Mouse (Mus musculus): ENCODE measurements around the gene Dscam. TPM values are rescaled to one million over a fixed set of nuclear protein-coding genes. Genes with fewer than 3 reads are reported as not detected.

The Dscam gene
- polyA plus RNA-seq (2015; fragmentation: Nextera tagmentation; extraction: Ambion mirVana), result 10.5 and 11.1 TPM in 2 replicates

DNA sequence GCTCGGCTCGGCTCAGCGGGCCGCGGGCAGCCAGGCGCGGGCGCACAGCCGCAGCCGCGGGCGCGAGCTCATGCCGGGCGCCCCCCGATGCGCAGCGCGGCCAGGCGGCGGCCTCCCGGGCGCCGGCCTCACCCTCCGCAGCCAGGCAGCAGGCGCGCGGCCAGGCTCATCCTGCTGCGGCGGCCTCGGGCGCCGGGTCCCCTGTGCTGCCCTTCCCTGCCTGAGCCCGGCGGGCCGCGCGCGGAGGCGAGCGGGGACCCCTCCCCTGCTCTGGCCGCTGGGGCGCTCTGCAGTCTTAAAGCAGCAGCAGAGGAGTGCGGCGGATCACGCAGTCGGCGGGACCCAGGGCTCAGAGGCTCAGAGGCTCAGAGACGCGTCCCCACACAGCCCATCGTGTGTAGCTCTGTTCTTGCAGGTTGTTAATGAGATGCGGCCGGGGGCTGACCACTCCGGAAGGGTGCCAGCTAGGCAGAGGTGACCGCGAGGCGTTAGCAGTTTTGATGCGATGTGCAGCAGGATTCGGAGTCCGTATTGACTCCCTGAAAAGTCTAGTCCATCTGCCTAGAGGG is at the start of gene Dscam:
Gene Dscam, minus strand, starts transcription at position 240 of the 569 bp plus-strand sequence.
- H3K27me3 ChIP-seq, result peaks cover 26% of the 10 kb centered on the region
- H3K4me3 ChIP-seq (replicated peaks), result peak within 1 kb of the TSS; percentile 76
- H3K4me2 ChIP-seq (replicated peaks), result peak within 1 kb of the TSS; percentile 75
- peak within 1 kb of the TSS; percentile 95 for H3K9ac ChIP-seq (replicated peaks)
- peak within 1 kb of the TSS; percentile 97 for H3K27ac ChIP-seq
- no peaks in the 10 kb centered on the region for H3K9me3 ChIP-seq
- H3K4me1 ChIP-seq (replicated peaks), result peaks cover 38% of the 10 kb centered on the region
- H3K36me3 ChIP-seq, result no peaks in the 10 kb centered on the region
- ATAC-seq, result peak; percentile 84
- under 1% methylated on average over 59 of the region's 60 CpGs for WGBS

DNA sequence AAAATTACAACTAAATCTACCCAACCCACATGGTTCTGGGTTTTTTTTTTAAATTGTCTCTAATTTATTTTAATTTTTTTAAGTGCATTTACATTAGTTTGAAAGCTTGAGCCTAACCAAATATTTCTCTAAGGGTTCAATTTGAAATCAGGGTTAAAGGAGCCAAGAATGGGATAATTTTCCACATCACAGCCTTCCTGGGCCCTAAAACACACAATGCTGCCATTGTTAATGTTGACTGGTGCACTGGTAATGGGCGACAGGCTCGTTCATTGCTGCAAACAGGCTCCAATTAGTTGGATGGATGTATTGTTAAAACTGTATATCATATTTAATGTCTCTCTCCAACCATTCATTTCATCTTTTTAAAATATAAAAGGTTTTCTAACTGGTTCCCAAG is 48.8 kb upstream of the Dscam start:
- Histone ChIP-seq H3K4me3 (replicated peaks) (no peak overlapping the region), H3K36me3 (no peaks in the 10 kb centered on the region), H3K9ac (replicated peaks) (no peak overlapping the region), H3K4me2 (replicated peaks) (no peak overlapping the region), H3K4me1 (replicated peaks) (no peaks in the 10 kb centered on the region), H3K9me3 (peaks cover 9% of the 10 kb centered on the region), H3K27me3 (no peaks in the 10 kb centered on the region), H3K27ac (no peak overlapping the region)
- ATAC-seq, result no peak
- WGBS, result 67% methylated on average over 2 of the region's 2 CpGs

DNA sequence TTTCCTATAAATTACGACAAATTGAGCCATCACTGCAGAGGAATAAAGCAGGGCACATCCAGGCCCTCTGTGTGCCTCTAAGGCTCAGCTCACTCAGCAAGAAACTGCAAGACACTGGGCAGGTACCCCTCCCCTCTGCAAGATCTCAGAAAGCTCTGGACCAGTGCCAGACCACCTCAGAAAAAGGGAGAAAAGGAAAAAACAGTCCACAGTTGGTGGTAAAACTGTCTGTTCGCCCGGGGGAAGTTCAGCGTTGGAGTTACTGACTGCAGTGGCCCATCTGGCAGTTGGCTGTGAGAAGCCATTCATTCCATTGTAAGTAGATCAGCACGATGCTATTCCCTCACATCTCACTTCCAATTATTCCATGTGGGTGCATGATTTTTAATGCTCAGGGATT is 39.4 kb upstream of the Dscam start:
- H3K9me3 ChIP-seq, result peaks cover 5% of the 10 kb centered on the region
- ATAC-seq, result no peak
- H3K4me1 ChIP-seq (replicated peaks), result peaks cover 7% of the 10 kb centered on the region; the same call in 1 of the 2 replicates
- no peaks in the 10 kb centered on the region for H3K36me3 ChIP-seq
- no peaks in the 10 kb centered on the region for H3K27me3 ChIP-seq
- H3K27ac ChIP-seq, result no peak overlapping the region
- no peak overlapping the region for H3K4me3 ChIP-seq (replicated peaks)
- no peak overlapping the region for H3K9ac ChIP-seq (replicated peaks)
- no peak overlapping the region for H3K4me2 ChIP-seq (replicated peaks)
- WGBS, result 58% methylated on average over 5 of the region's 5 CpGs

DNA sequence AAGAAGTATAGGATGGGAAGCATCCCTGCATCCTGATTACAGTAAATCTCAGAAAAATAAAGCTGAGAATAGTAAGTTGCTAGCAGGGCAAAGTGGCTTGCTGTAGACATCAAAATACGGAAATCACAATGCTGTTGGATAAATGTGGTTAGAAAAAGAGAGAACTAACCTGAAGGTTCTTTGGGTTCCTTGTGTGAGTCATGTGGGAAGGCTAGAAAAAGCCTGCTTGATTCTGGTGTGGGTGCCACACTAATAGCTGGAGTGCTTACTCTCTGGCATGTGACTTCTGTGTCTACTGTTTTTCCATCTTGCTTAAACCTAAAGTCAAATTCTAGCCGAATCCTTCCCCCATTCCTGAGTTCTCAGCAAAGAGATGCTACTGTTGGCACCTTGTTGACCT is 37.7 kb upstream of the Dscam start:
- peaks cover 7% of the 10 kb centered on the region; the same call in 1 of the 2 replicates for H3K4me1 ChIP-seq (replicated peaks)
- H3K9me3 ChIP-seq, result no peaks in the 10 kb centered on the region
- H3K27ac ChIP-seq, result no peak overlapping the region
- no peak overlapping the region for H3K9ac ChIP-seq (replicated peaks)
- H3K4me3 ChIP-seq (replicated peaks), result no peak overlapping the region
- no peak overlapping the region for H3K4me2 ChIP-seq (replicated peaks)
- ATAC-seq, result no peak
- 92% methylated on average over 2 of the region's 2 CpGs for WGBS
- no peaks in the 10 kb centered on the region for H3K27me3 ChIP-seq
- no peaks in the 10 kb centered on the region for H3K36me3 ChIP-seq

DNA sequence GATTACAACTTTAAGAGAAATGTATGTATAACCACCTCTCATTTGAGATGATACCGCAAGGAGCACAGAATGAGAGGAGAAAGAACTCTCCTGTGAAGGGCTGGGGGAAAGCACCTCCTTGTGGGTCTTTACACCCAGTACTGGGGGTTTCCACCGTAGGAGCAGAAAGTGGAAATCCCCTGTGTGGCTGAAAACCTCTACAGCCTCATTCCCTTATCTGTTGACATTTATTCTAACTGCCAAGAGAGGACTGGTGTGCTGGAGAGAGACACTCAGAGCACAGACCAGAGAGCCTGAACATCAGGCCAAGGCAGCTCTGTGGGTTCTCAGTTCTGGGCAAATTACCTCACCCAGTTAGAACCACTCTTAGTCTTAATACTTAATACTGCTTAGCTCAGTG is 33.5 kb upstream of the Dscam start:
- Histone ChIP-seq H3K4me1 (replicated peaks) (no peaks in the 10 kb centered on the region), H3K9ac (replicated peaks) (no peak overlapping the region), H3K4me2 (replicated peaks) (no peak overlapping the region), H3K4me3 (replicated peaks) (no peak overlapping the region), H3K27me3 (no peaks in the 10 kb centered on the region), H3K27ac (no peak overlapping the region), H3K9me3 (no peaks in the 10 kb centered on the region), H3K36me3 (no peaks in the 10 kb centered on the region)
- ATAC-seq, result no peak
- WGBS, result 85% methylated on average over 2 of the region's 2 CpGs

DNA sequence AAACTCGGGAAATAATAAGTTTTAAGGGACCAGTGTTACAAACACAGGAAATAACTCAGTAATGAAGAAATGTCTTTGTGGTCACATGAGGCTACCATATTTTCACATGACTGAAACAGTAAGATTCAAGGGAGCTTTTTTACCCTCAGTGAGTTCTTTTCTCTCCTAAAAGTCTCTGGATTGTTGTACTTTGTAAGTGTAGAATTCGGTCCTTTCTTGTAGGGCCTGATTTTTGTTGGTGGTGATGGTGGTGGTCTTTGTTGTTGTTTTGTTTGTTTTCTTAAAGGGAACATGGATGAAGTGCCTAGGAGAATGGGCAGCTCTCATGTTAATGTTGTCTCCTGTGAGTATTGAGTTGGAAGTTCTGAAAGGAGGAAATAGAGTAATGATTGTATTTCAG is 33.0 kb upstream of the Dscam start:
- no peak for ATAC-seq
- no peaks in the 10 kb centered on the region for H3K36me3 ChIP-seq

DNA sequence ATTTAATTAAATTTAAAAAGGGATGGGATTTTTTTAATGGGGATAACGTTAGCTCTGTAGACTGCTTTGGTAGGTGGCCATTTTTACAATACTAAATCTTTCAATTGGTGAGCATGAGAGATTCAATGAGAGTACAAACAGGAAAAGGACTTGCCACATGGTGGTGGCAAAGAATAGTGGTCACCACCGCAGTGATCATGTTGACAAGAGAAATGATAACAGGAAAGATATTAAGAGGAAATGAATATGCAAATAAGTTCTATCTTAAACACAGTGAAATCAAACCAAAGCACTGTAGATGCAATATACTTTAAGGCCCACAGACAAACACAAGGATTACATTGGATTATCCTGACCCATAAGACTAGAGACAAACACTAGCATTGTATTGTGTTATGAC is 24.1 kb upstream of the Dscam start:
- H3K9me3 ChIP-seq, result no peaks in the 10 kb centered on the region
- no peak overlapping the region for H3K4me2 ChIP-seq (replicated peaks)
- H3K4me3 ChIP-seq (replicated peaks), result no peak overlapping the region
- no peak for ATAC-seq
- H3K27me3 ChIP-seq, result no peaks in the 10 kb centered on the region
- H3K4me1 ChIP-seq (replicated peaks), result peaks cover 6% of the 10 kb centered on the region
- H3K36me3 ChIP-seq, result no peaks in the 10 kb centered on the region
- no peak overlapping the region for H3K9ac ChIP-seq (replicated peaks)
- 77% methylated on average over 2 of the region's 2 CpGs for WGBS
- no peak overlapping the region for H3K27ac ChIP-seq

More for the DNA sequence above, 33.0 kb upstream of the Dscam start:
- WGBS, result 93% methylated on average over 2 of the region's 2 CpGs
- H3K4me3 ChIP-seq (replicated peaks), result no peak overlapping the region
- no peak overlapping the region for H3K4me2 ChIP-seq (replicated peaks)
- no peak overlapping the region for H3K27ac ChIP-seq
- H3K4me1 ChIP-seq (replicated peaks), result no peaks in the 10 kb centered on the region
- H3K9me3 ChIP-seq, result no peaks in the 10 kb centered on the region
- no peak overlapping the region for H3K9ac ChIP-seq (replicated peaks)
- no peaks in the 10 kb centered on the region for H3K27me3 ChIP-seq

DNA sequence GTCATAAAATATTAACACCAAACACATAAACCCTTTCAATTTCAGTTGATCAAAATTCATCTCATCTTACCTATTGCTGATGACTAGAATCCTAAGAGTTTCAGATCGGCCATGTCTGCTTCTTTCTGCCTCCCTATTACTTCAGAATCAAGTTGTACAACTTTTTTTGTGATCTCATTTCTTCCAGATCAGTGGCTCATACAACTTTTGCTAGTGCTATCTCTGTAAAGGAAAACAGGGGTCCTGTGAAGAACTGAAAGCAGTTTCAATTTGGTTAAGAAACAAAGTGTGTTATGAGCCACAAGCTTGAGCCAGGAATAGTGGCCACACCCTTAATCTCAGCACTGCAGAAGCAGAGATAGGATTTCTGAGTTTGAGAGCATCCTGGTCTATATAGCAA is 23.6 kb upstream of the Dscam start:
- 96% methylated on average over 1 of the region's 1 CpGs for WGBS
- no peak overlapping the region for H3K27ac ChIP-seq
- H3K9ac ChIP-seq (replicated peaks), result no peak overlapping the region
- H3K4me1 ChIP-seq (replicated peaks), result peaks cover 6% of the 10 kb centered on the region
- H3K9me3 ChIP-seq, result no peaks in the 10 kb centered on the region
- no peaks in the 10 kb centered on the region for H3K36me3 ChIP-seq
- no peak overlapping the region for H3K4me3 ChIP-seq (replicated peaks)
- no peak overlapping the region for H3K4me2 ChIP-seq (replicated peaks)
- no peaks in the 10 kb centered on the region for H3K27me3 ChIP-seq
- no peak for ATAC-seq

DNA sequence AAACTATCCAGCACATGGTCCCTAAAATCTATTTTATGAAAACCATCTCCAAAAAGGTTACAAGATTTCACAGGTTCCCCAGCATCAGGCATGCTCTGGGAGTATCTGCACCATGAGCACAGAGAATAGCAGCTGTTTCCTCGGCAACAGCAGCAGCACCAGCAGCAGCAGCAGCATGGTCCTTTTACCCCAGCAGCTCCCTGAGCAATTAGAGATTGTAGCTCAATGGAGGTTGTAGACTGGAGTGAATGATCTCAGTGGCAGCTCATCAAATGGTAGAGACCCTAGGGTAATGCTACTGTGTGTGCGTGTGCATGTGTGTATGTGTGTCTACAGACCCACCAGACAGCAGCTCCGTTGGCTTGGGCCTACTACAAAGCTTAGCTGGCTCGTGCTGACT is 21.7 kb upstream of the Dscam start:
- Histone ChIP-seq H3K4me3 (replicated peaks) (no peak overlapping the region), H3K36me3 (no peaks in the 10 kb centered on the region), H3K27ac (no peak overlapping the region), H3K27me3 (no peaks in the 10 kb centered on the region), H3K9me3 (no peaks in the 10 kb centered on the region), H3K9ac (replicated peaks) (no peak overlapping the region), H3K4me2 (replicated peaks) (no peak overlapping the region), H3K4me1 (replicated peaks) (peaks cover 6% of the 10 kb centered on the region)
- 56% methylated on average over 4 of the region's 4 CpGs for WGBS
- no peak for ATAC-seq

DNA sequence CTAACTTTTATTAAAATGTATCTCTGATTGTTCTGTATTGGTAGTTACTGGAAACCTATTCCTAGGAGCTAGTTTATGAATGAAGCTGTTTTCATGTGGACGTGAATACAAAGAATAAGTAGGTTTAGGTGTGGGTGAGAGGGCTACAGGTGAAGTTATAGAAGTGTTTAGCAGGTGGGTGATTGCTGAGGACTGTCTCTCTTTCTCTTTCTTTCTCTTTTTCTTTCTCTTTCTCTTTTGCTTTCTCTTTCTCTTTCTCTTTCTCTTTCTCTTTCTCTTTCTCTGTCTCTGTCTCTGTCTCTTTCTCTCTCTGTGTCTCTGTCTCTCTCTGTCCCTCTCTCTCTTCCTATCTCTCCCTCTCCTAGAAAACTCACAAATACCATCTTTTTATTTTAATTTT is 20.1 kb upstream of the Dscam start:
- H3K27me3 ChIP-seq, result no peaks in the 10 kb centered on the region
- no peak overlapping the region for H3K27ac ChIP-seq
- WGBS, result 85% methylated on average over 1 of the region's 1 CpGs
- ATAC-seq, result no peak
- peaks cover 6% of the 10 kb centered on the region for H3K4me1 ChIP-seq (replicated peaks)
- H3K4me3 ChIP-seq (replicated peaks), result no peak overlapping the region
- no peak overlapping the region for H3K9ac ChIP-seq (replicated peaks)
- peaks cover 2% of the 10 kb centered on the region; the same call in 1 of the 2 replicates for H3K9me3 ChIP-seq
- no peaks in the 10 kb centered on the region for H3K36me3 ChIP-seq
- H3K4me2 ChIP-seq (replicated peaks), result no peak overlapping the region

DNA sequence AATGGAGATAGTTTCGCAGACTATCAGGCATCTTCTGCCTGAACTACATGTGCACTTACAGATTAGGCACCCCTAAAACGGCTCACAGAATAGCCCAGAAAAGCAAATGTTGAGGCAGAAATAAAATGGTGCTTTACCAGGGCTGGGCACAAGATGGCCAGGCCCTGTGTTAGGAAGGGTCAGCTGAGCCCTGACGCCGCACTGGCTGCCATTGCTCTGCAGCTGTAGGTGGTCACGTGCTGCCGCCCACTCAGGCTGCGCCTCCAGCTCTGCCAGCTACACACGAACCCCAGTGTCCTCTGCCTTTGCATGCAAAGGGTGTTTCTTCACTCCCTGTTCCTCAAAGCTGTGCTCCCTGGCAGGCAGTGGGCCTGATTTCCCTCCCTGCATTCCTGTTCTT is 948 bp upstream of the Dscam start:
- no peaks in the 10 kb centered on the region for H3K36me3 ChIP-seq
- peak overlapping the region; percentile 97 for H3K27ac ChIP-seq
- H3K4me1 ChIP-seq (replicated peaks), result peaks cover 29% of the 10 kb centered on the region
- H3K27me3 ChIP-seq, result peaks cover 26% of the 10 kb centered on the region
- peak overlapping the region; percentile 75 for H3K4me2 ChIP-seq (replicated peaks)
- no peak overlapping the region for H3K9ac ChIP-seq (replicated peaks)
- H3K4me3 ChIP-seq (replicated peaks), result peak overlapping the region; percentile 76
- no peaks in the 10 kb centered on the region for H3K9me3 ChIP-seq
- 39% methylated on average over 8 of the region's 8 CpGs for whole genome bisulfite sequencing
- ATAC-seq, result 0 out of 2 replicates have a peak, but pooled peaks have one; percentile 35

DNA sequence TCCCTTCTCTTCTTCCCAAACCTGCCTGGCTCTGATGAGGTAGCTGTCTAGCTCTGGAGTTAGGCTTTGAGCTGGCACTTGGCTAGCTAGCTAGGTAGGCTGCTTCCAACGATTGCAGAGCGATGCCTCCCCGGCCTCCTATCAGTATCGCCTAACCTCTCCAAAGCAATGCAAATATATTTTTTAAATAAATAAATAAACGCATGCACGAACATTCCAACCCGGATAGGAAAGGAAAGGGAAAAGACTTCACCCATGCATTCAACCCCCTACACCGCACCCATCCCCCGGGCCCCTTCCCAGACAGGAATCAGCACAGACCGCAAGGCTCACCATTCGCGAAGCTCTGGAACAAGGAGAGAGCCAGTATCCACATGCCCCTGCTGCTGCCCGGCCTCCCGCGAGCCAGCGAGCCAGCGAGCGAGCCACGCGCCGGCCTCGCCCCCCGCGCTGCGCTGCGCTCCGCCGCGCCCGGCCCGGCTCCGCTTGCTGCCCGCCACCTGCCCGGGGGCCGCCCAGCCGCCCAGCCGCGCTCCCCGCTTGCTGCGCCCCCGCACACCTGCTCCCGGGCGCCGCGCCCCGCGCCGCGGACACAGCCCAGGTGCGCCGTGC is 545 bp downstream of the Dscam start:
- Histone ChIP-seq H3K9me3 (no peaks in the 10 kb centered on the region), H3K4me3 (replicated peaks) (peak overlapping the region; percentile 76), H3K4me2 (replicated peaks) (peak overlapping the region; percentile 75), H3K9ac (replicated peaks) (peak overlapping the region; percentile 95), H3K27ac (peak overlapping the region; percentile 97), H3K27me3 (peaks cover 26% of the 10 kb centered on the region), H3K36me3 (no peaks in the 10 kb centered on the region), H3K4me1 (replicated peaks) (peaks cover 42% of the 10 kb centered on the region)
- ATAC-seq, result peak; percentile 38
- 1% methylated on average over 51 of the region's 51 CpGs for WGBS

DNA sequence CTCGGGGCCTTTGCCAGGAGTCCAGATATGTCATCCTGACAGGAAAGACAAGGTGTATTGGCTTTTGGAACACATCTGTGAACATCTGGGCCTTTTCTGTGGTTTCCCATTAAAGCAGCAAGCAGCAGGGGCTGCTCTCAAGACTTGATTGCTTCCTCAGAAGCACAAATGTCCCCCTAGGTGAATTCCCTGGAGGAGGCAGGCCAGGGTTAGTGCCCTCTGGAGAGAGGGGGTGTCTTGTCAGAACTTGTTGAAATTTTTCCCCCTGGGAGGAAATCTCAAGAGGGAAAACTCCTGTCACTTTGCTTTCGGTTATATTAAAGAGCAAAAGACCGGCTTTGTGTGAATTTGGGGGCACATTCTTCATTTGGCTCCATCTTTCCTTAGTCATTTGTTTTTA is 1.9 kb downstream of the Dscam start:
- Histone ChIP-seq H3K36me3 (no peaks in the 10 kb centered on the region), H3K4me2 (replicated peaks) (peak overlapping the region; percentile 75), H3K9me3 (no peaks in the 10 kb centered on the region), H3K4me1 (replicated peaks) (peaks cover 53% of the 10 kb centered on the region), H3K27ac (peak overlapping the region; percentile 97), H3K9ac (replicated peaks) (peak overlapping the region; percentile 95), H3K4me3 (replicated peaks) (peak overlapping the region; percentile 76), H3K27me3 (peaks cover 30% of the 10 kb centered on the region)
- ATAC-seq, result no peak
- 48% methylated on average over 3 of the region's 3 CpGs for WGBS
